Comparison of ENCODE assay signal across 8 mouse cellular contexts in the genomic region with DNA sequence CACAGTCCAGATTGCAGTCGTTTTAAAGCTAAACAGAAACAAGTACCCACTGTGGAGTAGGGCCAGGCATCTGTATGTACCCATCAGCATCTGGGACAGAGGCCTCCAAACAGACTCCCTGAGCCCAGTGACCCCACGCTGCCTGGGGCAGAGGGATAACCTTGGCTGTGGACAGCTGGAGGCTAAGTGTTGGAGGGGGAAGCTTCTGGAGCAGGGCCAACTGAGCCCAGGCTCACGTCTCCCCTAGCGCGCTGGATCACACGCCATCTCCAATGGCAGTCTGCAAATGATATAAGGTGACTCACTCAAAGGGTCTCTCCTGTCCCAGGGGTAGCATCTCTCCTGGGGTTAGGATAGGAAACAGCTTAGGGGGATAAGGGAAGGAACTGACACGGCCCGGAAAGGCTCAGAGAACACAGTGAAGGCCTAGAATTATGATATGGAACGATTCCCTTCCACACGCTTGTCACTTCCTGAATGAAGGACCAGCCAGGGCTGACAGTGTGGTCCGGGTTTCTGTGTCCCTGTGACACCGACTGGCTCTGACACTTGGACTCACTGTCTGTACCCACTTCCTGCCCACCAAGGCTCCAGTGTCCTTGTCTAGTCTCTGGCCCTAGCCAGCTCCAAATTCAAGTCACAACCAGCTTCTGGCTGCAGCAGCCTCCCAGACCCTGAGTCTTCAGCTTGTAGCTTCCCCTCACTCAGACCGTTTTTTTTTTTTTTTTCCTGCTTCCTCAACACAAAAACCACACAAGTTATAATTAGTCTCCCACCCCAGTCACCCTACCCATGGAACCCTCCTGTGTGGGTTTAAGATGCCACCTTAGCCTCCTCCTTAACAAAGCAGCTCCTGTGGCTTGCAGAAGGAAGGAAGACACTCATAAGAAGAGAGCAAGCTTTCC. TPM values are rescaled to one million over a fixed set of nuclear protein-coding genes. Genes with fewer than 3 reads are reported as not detected.
DNase-seq lines count a peak whose midpoint lies in the region; ATAC-seq and TF ChIP-seq lines count a peak whose summit lies in the region.

No protein-coding gene starts in this region.

- peaks cover 11% of the 10 kb centered on the region for H3K4me1 ChIP-seq in kidney, embryonic 14.5 days (ENCODE audit: control insufficient read depth, insufficient read depth, low read length)
- peaks cover 59% of the 10 kb centered on the region for H3K4me1 ChIP-seq in thymus, adult 2 months (replicated peaks; ENCODE audit: control insufficient read depth, insufficient read depth, low read length)
- H3K4me1 ChIP-seq in stomach, embryonic 15.5 days = no peaks in the 10 kb centered on the region

- H3K27ac ChIP-seq in kidney, embryonic 14.5 days (ENCODE audit: low read depth, low read length) = 0 out of 2 replicates have a peak overlapping the region, but pooled peaks have one; percentile 24
- peak overlapping the region; percentile 7; the same call in 1 of the 2 replicates for H3K27ac ChIP-seq in thymus, adult 2 months (ENCODE audit: control insufficient read depth, insufficient read depth, low read length)
- H3K27ac ChIP-seq in stomach, embryonic 15.5 days = peak overlapping the region; percentile 18; the same call in 1 of the 2 replicates

- no peak for TF ChIP-seq CTCF in thymus, adult 2 months (IDR thresholded peaks at IDR 0.05; ENCODE audit: borderline replicate concordance, control insufficient read depth, extremely low read depth, insufficient read depth, low read length, poor library complexity)

- H3K27me3 ChIP-seq in kidney, embryonic 14.5 days (ENCODE audit: control insufficient read depth, insufficient read depth, low read length) = no peaks in the 10 kb centered on the region
- no peaks in the 10 kb centered on the region for H3K27me3 ChIP-seq in thymus, adult 2 months (ENCODE audit: control insufficient read depth, insufficient read depth, low read length)
- no peaks in the 10 kb centered on the region for H3K27me3 ChIP-seq in stomach, embryonic 15.5 days (replicated peaks)

- ATAC-seq in kidney, embryonic 14.5 days (ENCODE audit: low FRiP score, low TSS enrichment) = no peak
- no peak for ATAC-seq in stomach, embryonic 15.5 days (ENCODE audit: insufficient read depth, low FRiP score, low read depth)

- H3K4me2 ChIP-seq in kidney, embryonic 14.5 days (replicated peaks; ENCODE audit: low read depth, low read length) = no peak overlapping the region
- no peak overlapping the region for H3K4me2 ChIP-seq in stomach, embryonic 15.5 days

- WGBS in kidney, embryonic 14.5 days = 64% methylated on average over 13 of the region's 13 CpGs
- 27% methylated on average over 13 of the region's 13 CpGs for WGBS in thymus, adult 2 months
- 65% methylated on average over 13 of the region's 13 CpGs for WGBS in stomach, embryonic 15.5 days

- no peak for TF ChIP-seq POLR2A in thymus, adult 2 months (IDR thresholded peaks at IDR 0.05; ENCODE audit: control insufficient read depth, extremely low read depth, insufficient read depth, low read length, poor library complexity)

- no peaks in the 10 kb centered on the region for H3K9me3 ChIP-seq in kidney, embryonic 14.5 days (ENCODE audit: control insufficient read depth, low read length)
- no peaks in the 10 kb centered on the region for H3K9me3 ChIP-seq in stomach, embryonic 15.5 days

- no peak for DNase-seq in kidney, adult 9 months
- DNase-seq in thymus, adult 2 months = no peak
- no peak for DNase-seq in thymus, postnatal 14 days
- DNase-seq in induced T-regulatory cell, adult 2 months (ENCODE audit: low read depth) = peak; percentile 71
- DNase-seq in gastrocnemius, adult 8-10 months (ENCODE audit: low spot score in 2 of 2) = no peak
- DNase-seq in left cerebral cortex, adult 11 months (ENCODE audit: low spot score) = no peak

- no peak overlapping the region for H3K9ac ChIP-seq in kidney, embryonic 14.5 days (ENCODE audit: low read depth, low read length)
- H3K9ac ChIP-seq in stomach, embryonic 15.5 days = no peak overlapping the region

- no peak overlapping the region for H3K4me3 ChIP-seq in kidney, embryonic 14.5 days (ENCODE audit: low read length)
- no peak overlapping the region for H3K4me3 ChIP-seq in thymus, adult 2 months (ENCODE audit: control insufficient read depth, insufficient read depth, low read length)
- no peak overlapping the region for H3K4me3 ChIP-seq in stomach, embryonic 15.5 days (replicated peaks)

- no peaks in the 10 kb centered on the region for H3K36me3 ChIP-seq in kidney, embryonic 14.5 days (ENCODE audit: control insufficient read depth, insufficient read depth, low read length)
- no peaks in the 10 kb centered on the region; the same call in 1 of the 2 replicates for H3K36me3 ChIP-seq in thymus, adult 2 months (ENCODE audit: control insufficient read depth, insufficient read depth, low read length)
- H3K36me3 ChIP-seq in stomach, embryonic 15.5 days = no peaks in the 10 kb centered on the region

RNA-seq across cellular contexts. Expression of a gene that starts 57.3 kb away (rescaled TPM):
- 11.3 and 20.2 TPM in 2 replicates for polyA plus RNA-seq in kidney, embryonic 14.5 days (2014; fragmentation: Nextera tagmentation; extraction: Ambion mirVana)
- 156 and 182 TPM in 2 replicates for polyA plus RNA-seq in thymus, adult 2 months (2012; rRNA removed)
- 8.4 and 10.2 TPM in 2 replicates for polyA plus RNA-seq in stomach, embryonic 15.5 days (2015; fragmentation: Nextera tagmentation; extraction: Ambion mirVana)
- 100 to 1,000 TPM; 127 to 151 (median 139) TPM for total RNA-seq in gastrocnemius, adult 8-10 months (2022)
